Mouse (Mus musculus) limb, embryonic 11.5 days (tissue): ENCODE measurements around the gene Pfkfb2. TPM values are rescaled to one million over a fixed set of nuclear protein-coding genes. Genes with fewer than 3 reads are reported as not detected.

Experiments used
- ATAC-seq: fragments of 200-750 bp; cut with Nextera tagmentation; 2 replicates; pipeline ENCODE4 v1.8.0; 2017; ENCODE audit warnings: low read depth; ENCODE audit not compliant: insufficient number of reproducible peaks, low FRiP score, low TSS enrichment
- DNase-seq: peaks from one replicate; pipeline ENCODE4 v3.0.0-alpha.2; 2015; ENCODE audit warnings: low spot score
- H3K27ac ChIP-seq: fragments of 300-500 bp; sonication (generic); replicated peaks from 2 replicates; pipeline ENCODE4 v1.5.1; 2014; ENCODE audit warnings: low read depth, mild to moderate bottlenecking, low read length
- H3K27me3 ChIP-seq: fragments of 300-500 bp; sonication (generic); 2 replicates; pipeline ENCODE4 v1.6.1; 2014; ENCODE audit warnings: mild to moderate bottlenecking, low read length, mixed read lengths; ENCODE audit not compliant: control insufficient read depth, insufficient read depth
- H3K36me3 ChIP-seq: fragments of 300-500 bp; sonication (generic); 2 replicates; pipeline ENCODE4 v1.6.1; 2014; ENCODE audit warnings: mild to moderate bottlenecking, low read length, moderate library complexity, mixed read lengths; ENCODE audit not compliant: control insufficient read depth, insufficient read depth
- H3K4me1 ChIP-seq: fragments of 300-500 bp; sonication (generic); 2 replicates; pipeline ENCODE4 v1.6.1; 2014; ENCODE audit warnings: low read length, mixed read lengths; ENCODE audit not compliant: control insufficient read depth, insufficient read depth
- H3K4me2 ChIP-seq: fragments of 300-500 bp; sonication (generic); 2 replicates; pipeline ENCODE4 v1.6.1; 2014; ENCODE audit warnings: low read depth, mild to moderate bottlenecking, moderate library complexity; ENCODE audit not compliant: severe bottlenecking
- H3K4me3 ChIP-seq: fragments of 300-500 bp; sonication (generic); 2 replicates; pipeline ENCODE4 v1.5.1; 2014; ENCODE audit warnings: low read depth, low read length
- H3K9ac ChIP-seq: fragments of 300-500 bp; sonication (generic); 2 replicates; pipeline ENCODE4 v1.6.1; 2014; ENCODE audit warnings: mild to moderate bottlenecking, low read length
- H3K9me3 ChIP-seq: fragments of 300-500 bp; sonication (generic); 2 replicates; pipeline ENCODE4 v1.6.1; 2016; ENCODE audit warnings: low read length; ENCODE audit not compliant: control insufficient read depth
- whole genome bisulfite sequencing: fragments of 180-500 bp; shearing (Covaris S2); extraction: QIAGEN DNeasy Blood & Tissue Kit; methylation state at CpG from one replicate; pipeline ENCODE4 v1.1.7; 2014; 5-methylcytosine and 5-hydroxymethylcytosine counted together
- polyA plus RNA-seq: library from polyadenylated mRNA; unstranded; fragments of >200 nt; fragmentation: Nextera tagmentation; extraction: Ambion mirVana; gene quantifications from 2 replicates; pipeline ENCODE4 v1.2.1, GENCODE M21; 2014

Gene Pfkfb2
- polyA plus RNA-seq, 1 experiment from 2014 or later: 4.5 TPM

DNA sequence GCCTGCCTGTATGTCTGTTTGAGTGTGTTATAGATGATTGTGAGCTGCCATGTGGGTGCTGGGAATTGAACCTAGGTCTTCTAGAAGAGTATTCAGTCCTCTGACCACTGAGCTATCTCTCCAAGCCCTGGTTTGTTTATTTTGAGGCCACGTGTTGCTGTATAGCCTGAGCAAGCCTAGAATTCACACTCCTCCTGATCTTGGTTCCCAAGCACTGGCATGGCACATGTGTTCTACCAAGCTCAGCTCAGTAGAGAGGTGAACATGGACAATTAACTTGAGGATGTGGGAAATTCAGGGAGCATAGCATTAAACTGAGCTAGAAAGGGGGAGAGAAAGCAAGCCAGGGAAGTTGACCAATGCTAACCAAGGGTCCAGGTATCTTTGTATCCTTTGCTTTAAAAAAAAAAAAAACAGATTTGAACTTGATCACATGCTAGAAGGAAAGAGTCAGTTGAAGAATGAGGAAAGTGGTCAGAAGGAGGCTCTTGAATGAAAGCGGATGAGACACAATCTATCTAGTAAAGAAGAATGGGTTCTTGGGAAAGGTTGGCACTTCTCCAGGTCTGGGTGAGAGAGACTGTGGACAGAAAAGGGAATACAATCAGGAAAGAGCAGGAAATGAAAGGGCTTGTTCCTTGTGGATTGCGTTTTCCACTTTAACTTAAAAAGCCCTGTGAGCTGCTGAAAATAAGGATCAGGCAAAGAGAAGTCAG is 33.1 kb upstream of the Pfkfb2 start:
- H3K27ac ChIP-seq: no peak overlapping the region
- no peaks in the 10 kb centered on the region for H3K9me3 ChIP-seq
- H3K4me1 ChIP-seq: no peaks in the 10 kb centered on the region
- DNase-seq: no peak
- no peaks in the 10 kb centered on the region for H3K36me3 ChIP-seq
- no peak for ATAC-seq
- 89% methylated on average over 3 of the region's 3 CpGs for WGBS
- H3K4me3 ChIP-seq: no peak overlapping the region
- no peaks in the 10 kb centered on the region for H3K27me3 ChIP-seq
- no peak overlapping the region for H3K4me2 ChIP-seq
- no peak overlapping the region for H3K9ac ChIP-seq

DNA sequence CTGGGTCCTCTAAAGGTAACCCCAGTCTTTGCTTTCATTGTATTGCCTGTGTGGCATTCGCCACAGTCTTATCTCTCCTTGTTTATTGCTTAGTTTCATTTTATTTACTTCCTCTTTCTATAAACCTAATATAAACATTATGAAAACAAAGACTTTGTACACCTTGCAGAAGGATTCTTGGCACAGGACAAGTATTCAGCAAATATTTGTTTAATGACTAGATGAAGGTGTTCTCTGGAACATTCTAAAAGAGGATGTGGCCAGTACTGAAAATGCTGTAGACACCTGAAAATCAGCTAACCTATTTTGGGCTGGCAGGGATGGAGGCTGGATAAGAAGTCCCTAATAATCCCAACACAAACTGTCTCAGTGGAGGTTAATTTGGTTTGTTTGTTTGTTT is 32.5 kb upstream of the Pfkfb2 start:
- no peak overlapping the region for H3K9ac ChIP-seq
- H3K27me3 ChIP-seq: no peaks in the 10 kb centered on the region
- no peak overlapping the region for H3K4me3 ChIP-seq
- 76% methylated on average over 1 of the region's 1 CpGs for WGBS
- DNase-seq (no peak), ATAC-seq (no peak)
- no peak overlapping the region for H3K4me2 ChIP-seq
- no peaks in the 10 kb centered on the region for H3K36me3 ChIP-seq
- H3K27ac ChIP-seq: no peak overlapping the region
- no peaks in the 10 kb centered on the region for H3K9me3 ChIP-seq
- H3K4me1 ChIP-seq: no peaks in the 10 kb centered on the region

DNA sequence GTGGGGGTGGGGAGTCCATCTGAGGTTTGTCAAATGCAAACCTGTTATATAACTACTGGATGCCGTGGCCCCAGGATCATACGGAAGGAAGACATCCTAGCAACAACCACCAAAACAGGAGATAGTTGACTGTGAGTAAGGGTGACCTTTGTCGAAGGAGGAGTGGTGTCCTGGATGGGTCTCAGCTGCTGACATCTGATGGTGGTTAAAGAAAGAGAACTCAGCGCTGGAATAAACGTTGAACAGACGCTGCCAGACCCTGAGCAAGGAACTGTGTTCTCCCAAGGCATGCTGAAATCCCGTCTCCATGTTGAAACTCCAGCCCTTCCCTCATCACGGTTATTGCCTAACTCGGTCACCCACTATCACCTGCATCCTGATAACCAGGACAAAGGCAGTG is 30.6 kb upstream of the Pfkfb2 start:
- H3K27ac ChIP-seq: no peak overlapping the region
- no peak overlapping the region for H3K4me2 ChIP-seq
- ATAC-seq: no peak
- H3K9me3 ChIP-seq: no peaks in the 10 kb centered on the region
- DNase-seq: no peak
- H3K4me1 ChIP-seq: no peaks in the 10 kb centered on the region
- no peaks in the 10 kb centered on the region for H3K36me3 ChIP-seq
- no peak overlapping the region for H3K9ac ChIP-seq
- 81% methylated on average over 9 of the region's 9 CpGs for WGBS
- no peak overlapping the region for H3K4me3 ChIP-seq
- no peaks in the 10 kb centered on the region for H3K27me3 ChIP-seq

DNA sequence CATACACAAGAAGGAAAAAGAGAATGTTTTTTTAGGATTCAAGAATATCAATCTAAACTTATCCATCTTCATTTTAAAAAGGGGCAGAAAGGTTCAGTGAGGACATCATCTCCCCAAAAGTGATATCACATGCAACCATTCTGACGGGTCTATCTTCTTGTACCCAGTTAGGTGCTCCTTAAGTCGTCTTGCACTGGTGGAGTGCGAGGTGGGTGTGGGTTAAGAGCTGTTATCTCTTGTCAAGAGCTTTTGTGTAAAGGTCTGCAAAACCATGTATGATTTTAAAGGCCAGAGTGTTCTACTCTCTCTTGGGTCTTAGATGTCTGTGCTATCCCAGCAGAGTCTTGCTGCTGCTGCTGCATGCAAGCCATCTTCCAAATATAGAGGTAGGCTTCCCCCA is 17.8 kb upstream of the Pfkfb2 start:
- H3K9ac ChIP-seq: no peak overlapping the region
- DNase-seq (no peak), ATAC-seq (no peak)
- no peaks in the 10 kb centered on the region for H3K4me1 ChIP-seq
- WGBS: 82% methylated on average over 3 of the region's 3 CpGs
- no peak overlapping the region for H3K27ac ChIP-seq
- H3K27me3 ChIP-seq: no peaks in the 10 kb centered on the region
- no peak overlapping the region for H3K4me3 ChIP-seq
- H3K4me2 ChIP-seq: no peak overlapping the region
- H3K36me3 ChIP-seq: no peaks in the 10 kb centered on the region
- H3K9me3 ChIP-seq: no peaks in the 10 kb centered on the region

DNA sequence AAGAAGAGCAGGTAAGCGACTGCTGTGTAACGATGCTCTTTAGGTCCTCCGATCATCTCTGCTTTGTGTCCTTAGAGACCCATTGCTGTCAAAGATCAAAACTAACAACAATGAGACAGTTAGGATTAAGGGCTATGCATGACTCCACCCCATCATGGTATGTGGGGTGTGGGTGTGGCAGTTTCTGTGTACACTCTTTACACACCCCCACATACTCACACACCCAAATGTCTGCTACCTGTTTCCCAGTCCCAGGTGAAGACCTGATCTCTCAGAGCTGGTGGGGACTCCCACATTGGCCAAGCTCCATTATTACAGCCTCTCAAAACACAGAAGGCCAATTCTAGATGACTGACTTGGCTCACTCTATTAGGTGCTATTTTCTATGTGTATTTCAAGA is 16.5 kb upstream of the Pfkfb2 start:
- no peak overlapping the region for H3K4me3 ChIP-seq
- 94% methylated on average over 3 of the region's 3 CpGs for WGBS
- no peak overlapping the region for H3K4me2 ChIP-seq
- no peaks in the 10 kb centered on the region for H3K4me1 ChIP-seq
- no peak overlapping the region for H3K9ac ChIP-seq
- DNase-seq (no peak), ATAC-seq (no peak)
- no peak overlapping the region for H3K27ac ChIP-seq
- H3K9me3 ChIP-seq: no peaks in the 10 kb centered on the region
- H3K36me3 ChIP-seq: no peaks in the 10 kb centered on the region
- H3K27me3 ChIP-seq: no peaks in the 10 kb centered on the region

DNA sequence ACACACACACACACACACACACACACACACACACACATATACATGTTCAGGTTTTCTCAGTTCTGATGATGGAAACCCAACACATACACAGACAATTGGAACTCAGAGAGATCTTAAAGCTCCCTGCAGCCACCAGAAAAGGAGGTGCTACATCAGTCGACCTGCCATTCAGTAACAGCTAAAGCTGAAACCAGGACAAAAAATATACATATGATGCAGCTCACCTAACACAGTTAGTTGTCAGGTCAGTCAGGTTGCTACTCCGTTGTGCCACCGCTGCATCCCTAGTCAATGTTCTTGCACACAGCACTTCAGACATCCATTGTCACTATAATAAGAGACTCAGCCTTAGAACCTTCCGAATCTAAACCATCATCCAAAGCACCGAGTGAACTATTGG is 15.9 kb upstream of the Pfkfb2 start:
- no peaks in the 10 kb centered on the region for H3K27me3 ChIP-seq
- no peak for DNase-seq
- H3K4me2 ChIP-seq: no peak overlapping the region
- WGBS: 85% methylated on average over 5 of the region's 5 CpGs
- H3K9ac ChIP-seq: no peak overlapping the region
- no peaks in the 10 kb centered on the region for H3K9me3 ChIP-seq
- no peaks in the 10 kb centered on the region for H3K36me3 ChIP-seq
- H3K4me3 ChIP-seq: no peak overlapping the region
- ATAC-seq: no peak
- no peak overlapping the region for H3K27ac ChIP-seq
- no peaks in the 10 kb centered on the region for H3K4me1 ChIP-seq

DNA sequence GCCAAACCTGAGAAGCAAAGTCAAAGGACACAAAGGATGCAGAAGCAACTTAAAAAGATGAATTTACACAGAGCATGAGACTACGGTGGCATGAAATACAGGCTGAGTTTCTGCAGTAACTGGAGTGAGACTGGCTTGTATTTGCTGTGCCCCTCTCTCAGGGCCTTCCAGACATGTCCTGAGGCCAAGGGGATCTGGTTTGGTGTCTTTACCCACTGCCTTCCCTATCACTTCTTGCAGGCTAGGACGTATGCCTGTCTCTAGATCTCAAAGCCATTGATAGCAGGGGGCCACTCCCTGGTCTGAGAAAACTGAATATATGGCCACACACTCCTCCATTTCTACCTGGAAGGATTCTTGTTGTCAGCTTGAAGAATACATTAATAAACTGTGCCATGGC is 15.2 kb upstream of the Pfkfb2 start:
- Histone ChIP-seq H3K27me3 (no peaks in the 10 kb centered on the region), H3K4me2 (no peak overlapping the region), H3K27ac (no peak overlapping the region), H3K9me3 (no peaks in the 10 kb centered on the region), H3K36me3 (no peaks in the 10 kb centered on the region), H3K9ac (no peak overlapping the region), H3K4me3 (no peak overlapping the region), H3K4me1 (no peaks in the 10 kb centered on the region)
- DNase-seq: no peak
- WGBS: 87% methylated on average over 2 of the region's 2 CpGs
- no peak for ATAC-seq

DNA sequence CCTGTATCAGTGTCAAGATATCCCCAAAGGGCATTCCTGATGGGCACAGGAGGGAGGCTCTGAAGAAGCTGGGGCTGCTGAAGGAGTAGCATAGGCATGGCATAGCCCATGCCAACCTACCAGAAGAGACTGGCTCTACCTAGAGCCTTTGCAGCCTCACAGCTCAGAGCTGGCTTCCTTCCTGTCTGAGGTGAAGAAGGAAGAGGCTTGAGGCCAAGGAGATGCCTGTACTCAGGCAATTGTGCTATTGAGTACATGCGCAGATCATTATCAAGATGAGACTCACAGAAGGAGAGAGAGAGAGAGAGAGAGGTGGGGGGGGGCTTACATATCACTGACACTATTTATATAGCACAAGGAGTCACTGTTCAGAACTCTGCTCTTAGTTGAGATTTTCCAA is 14.7 kb upstream of the Pfkfb2 start:
- Histone ChIP-seq H3K27me3 (no peaks in the 10 kb centered on the region), H3K4me1 (no peaks in the 10 kb centered on the region), H3K4me2 (no peak overlapping the region), H3K27ac (no peak overlapping the region), H3K4me3 (no peak overlapping the region), H3K36me3 (no peaks in the 10 kb centered on the region), H3K9me3 (no peaks in the 10 kb centered on the region), H3K9ac (no peak overlapping the region)
- ATAC-seq (no peak), DNase-seq (no peak)
- WGBS: 90% methylated on average over 1 of the region's 1 CpGs

DNA sequence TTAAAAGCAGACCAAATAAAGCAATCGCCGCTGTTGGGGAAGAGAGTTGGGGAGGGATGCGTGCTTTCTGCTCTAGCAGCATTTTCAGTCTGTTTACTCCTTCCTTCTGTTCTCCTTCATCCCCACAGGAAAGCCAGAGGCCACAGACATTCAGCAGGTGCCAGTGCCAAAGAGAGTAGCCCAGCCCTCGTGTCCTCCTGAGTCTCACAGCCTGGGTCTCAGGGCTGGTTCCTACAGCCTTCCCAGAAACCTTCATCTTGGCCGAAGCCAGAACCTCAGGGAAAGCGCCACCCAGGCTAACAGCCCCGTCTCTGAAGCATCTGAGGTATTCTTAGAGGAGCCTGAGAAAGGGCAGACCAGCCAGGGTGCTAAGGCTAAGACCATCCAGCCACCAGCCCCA is 13.1 kb upstream of the Pfkfb2 start:
- WGBS: 89% methylated on average over 7 of the region's 7 CpGs
- H3K9ac ChIP-seq: no peak overlapping the region
- H3K36me3 ChIP-seq: no peaks in the 10 kb centered on the region
- no peak for DNase-seq
- no peak overlapping the region for H3K4me2 ChIP-seq
- no peaks in the 10 kb centered on the region for H3K9me3 ChIP-seq
- no peaks in the 10 kb centered on the region for H3K27me3 ChIP-seq
- H3K27ac ChIP-seq: no peak overlapping the region
- no peak for ATAC-seq
- no peaks in the 10 kb centered on the region for H3K4me1 ChIP-seq
- H3K4me3 ChIP-seq: no peak overlapping the region
